Mouse (Mus musculus): Measurements from ENCODE around the gene Fam104a.

Fam104a gene

DNA sequence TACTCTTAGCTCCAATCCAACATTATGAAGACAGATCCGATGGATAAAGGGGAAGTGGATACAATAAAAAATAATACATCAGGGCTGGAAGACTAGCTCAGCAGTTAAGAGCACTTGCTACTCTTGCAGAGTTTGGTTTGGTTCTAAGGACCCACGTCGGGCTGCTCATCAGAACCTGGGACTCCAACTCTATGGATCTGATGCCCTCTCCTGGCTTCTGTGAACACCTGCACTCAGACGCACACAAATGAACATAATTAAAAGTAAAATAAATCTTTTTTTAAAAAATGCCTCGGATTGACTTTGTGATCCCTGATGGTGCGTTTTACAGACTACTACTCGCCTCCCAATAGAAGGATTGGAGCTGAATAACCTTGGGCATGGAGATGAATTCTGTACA is 53.3 kb downstream of the Fam104a start:
- no peak for DNase-seq

DNA sequence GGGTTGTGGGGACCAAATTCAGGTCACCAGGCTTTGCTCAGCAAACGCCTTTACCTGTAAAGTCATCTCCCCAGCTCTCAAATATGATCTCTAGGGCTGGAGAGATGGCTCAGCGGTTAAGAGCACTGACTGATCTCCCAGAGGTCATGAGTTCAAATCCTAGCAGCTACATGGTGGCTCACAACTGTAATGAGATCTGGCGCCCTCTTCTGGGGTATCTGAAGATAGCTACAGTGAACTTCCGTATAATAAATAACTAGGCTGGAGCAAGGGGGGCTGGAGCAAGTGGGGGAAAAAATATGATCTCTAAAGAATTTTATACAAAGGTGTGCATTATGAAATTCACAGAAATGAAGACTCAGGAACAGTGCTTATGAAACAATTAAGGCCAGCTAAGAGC is 56.2 kb downstream of the Fam104a start:
- no peak for DNase-seq

DNA sequence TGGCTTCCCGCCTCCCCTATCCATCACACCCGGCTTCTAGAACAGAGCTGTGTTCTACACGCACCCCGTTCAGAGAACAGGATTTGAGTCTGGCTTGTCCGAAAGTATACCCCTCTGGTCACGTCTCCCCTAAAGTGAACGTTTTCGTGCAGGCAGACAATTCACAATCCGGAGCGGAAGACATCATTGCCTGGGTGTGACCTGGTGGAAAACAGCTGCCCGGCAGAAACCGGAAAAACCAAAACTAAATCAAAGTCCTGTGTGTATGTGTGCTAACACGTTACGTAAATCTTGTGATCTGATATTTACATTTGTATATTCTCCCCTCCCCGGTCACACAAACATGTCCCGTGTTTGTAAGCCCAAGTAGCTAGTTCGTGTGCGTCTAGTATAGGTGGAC is 58.5 kb downstream of the Fam104a start:
- DNase-seq = no peak

DNA sequence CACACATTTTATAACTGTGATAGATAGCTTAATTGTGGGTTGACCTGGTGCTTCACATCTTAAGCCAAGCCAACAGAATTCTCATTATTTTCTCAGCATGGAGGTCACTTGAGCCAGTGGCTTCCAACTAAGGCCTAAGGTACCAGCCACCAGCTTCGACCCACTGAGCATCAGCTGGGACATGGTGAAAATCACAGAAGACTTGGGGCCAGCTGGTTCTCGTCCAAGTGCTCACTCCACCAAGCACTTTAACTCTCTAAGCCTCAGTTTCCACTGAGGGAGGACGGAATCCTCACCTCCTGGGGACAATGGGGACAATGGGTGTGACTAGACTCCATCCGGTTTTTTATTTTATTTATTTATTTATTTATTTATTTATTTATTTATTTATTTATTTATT is 61.9 kb downstream of the Fam104a start:
- DNase-seq = no peak

DNA sequence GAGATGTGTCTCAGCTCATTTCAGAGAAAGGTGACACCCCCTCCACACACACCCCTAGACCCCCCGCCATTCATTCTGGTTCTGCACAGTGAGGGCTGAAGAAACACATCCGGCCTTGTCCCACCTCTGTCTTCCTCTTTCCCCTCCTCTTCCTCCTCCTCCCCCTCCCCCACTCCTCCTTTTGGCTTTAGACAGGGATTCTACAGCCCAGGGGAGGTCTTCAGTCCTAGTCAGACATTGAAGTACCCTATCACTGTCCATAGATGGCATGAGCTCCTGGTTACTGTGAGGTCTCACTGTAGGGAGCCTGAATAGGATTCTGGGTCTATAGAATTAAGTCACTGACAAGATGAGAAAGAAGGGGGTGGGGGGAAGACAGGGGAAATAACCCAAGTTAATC is 63.0 kb downstream of the Fam104a start:
- no peak for DNase-seq

DNA sequence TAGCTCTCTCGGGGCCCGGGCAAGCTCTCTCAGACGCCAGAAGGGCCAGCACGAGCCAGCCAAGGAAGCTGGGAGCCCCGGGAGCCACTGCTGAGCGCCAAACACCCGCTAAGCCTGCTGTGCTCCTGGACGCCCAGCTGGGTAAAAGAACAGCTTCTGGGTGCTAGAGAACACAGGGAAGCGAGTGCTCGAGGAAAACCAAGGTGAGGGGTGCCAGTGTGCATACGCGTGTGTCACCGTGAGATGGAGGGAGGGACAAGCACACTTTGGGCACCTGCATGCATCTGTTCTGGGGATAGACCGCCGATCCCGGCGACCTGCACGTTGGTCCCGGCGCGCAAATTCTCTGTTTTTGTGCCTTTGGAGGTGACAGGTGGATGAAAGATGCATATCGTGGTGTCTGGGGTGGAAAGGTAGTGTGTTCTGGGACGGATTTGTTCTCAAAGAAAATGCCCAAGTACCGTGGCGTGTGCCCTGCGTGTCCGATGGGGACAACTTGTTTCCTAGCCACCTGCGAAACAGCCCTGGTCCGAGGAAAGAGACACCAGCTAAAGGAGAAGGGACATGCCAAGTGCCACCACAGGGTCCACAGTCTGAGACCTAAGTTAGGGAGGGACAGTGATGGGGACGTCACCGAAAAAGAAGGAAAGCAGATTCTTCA is 64.4 kb downstream of the Fam104a start:
- no peak for DNase-seq

DNA sequence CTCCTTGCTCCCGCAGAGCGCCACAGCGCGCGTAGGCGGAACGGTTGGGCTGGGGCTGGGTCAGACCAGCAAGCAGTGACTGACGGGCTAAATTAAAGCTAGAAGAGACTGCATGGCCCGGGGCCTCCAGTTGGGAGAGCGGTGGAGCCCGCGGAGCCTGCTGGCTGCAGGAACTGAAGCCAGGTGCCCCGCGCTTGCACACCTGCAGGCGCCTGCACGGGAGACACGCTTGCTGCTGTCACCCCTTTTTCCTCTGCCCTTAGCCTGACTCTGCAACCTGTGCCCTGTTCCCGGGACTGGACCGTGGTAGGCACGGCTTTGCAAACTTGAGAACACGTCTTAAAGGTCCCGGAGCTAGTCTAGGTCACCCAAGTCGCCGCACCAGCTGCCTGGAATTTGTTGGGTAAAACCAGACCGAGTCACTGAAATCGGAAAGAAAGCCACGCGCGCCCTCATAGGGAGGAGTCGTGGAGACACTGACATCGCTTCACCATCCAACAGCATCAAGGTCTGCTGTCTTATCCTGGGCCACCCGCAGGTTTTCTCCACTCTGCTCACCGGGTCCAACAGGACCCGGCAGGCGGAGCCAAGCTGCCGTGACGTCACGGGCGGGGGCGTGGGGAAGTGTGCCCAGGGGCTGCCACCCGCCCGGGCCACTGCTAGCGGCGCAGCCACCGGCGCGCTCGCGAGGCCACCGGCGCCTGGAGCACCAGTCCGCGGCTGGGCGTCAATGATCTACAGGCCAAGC is 65.1 kb downstream of the Fam104a start, which contains the start of gene Sstr2:
Gene Sstr2 (plus strand): TSS at position 671 of the 748 bp plus-strand sequence.
- DNase-seq = peak; percentile 59 to 72

DNA sequence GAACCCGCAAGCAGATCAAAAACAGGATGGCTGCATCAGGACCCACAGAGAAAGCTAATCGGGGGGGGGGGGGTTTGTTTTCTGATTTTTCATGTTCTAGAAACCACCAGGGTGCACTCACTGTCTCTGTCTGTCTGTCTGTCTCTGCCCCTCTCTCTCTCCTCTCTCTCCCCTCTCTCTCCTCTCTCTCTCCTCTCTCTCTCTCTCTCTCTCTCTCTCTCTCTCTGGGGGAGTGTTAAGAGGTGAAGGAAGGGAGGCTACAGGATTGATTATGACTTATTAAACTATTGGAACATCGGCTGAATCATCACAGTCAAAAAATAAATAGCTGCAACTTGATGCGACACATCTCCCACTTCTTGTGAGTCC is 65.7 kb downstream of the Fam104a start:
- DNase-seq = no peak

DNA sequence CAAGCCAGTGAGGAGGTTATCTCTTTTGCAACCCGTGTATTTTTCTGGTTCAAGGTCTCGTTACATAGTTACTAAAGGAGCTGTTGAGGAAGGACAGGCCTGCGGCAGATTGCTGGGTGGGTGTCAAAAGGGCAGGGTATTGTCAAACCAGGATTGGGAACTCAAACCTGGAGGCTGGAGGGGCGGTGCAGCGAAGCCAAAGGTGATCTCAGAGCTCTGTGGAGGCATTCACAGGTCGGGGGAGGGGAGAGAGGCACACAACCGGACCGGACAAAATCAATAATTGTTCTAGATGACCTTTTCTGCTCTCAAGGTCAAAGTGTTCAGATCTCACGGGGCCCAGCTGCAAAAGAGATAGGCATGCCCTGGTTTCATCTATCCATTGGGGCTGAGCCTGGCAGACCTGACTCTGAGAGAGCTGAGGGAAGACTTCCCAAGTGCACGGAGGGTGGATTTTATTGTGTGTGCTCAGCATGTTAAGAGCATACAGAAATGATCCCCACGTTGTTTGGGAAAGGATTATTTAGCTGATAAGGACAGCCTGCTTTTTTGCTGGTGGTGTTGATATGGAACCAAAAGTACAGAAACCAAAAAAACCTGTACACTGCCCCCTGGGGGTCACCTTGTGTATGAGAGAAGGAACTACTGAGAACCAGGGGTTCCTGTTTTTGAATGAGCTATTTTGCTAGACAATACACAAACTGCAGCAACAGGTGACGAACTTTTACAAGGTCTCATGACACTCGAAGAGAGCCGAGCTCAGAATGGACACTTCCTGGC is 66.6 kb downstream of the Fam104a start:
- DNase-seq = peak; percentile 41 to 68

DNA sequence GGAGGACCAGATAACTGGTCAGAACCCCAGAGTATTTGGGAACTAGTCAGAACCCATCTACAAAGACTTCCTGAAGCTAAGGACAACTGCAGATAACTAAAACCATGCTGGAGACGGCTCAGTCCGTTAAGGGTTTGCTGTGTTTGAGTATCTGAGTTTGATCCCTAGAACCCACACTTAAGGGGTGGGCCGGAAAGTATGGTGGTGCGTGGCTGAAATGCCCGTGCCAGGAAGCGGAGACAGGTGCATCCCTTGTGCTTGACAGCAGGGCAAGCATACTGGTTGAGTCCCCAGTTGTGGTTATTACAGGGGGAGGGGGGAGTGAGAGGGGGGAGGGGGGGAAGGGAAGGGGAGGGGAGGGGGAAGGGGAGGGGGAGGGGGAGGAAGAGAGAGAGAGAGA is 69.5 kb downstream of the Fam104a start:
- no peak for DNase-seq

DNA sequence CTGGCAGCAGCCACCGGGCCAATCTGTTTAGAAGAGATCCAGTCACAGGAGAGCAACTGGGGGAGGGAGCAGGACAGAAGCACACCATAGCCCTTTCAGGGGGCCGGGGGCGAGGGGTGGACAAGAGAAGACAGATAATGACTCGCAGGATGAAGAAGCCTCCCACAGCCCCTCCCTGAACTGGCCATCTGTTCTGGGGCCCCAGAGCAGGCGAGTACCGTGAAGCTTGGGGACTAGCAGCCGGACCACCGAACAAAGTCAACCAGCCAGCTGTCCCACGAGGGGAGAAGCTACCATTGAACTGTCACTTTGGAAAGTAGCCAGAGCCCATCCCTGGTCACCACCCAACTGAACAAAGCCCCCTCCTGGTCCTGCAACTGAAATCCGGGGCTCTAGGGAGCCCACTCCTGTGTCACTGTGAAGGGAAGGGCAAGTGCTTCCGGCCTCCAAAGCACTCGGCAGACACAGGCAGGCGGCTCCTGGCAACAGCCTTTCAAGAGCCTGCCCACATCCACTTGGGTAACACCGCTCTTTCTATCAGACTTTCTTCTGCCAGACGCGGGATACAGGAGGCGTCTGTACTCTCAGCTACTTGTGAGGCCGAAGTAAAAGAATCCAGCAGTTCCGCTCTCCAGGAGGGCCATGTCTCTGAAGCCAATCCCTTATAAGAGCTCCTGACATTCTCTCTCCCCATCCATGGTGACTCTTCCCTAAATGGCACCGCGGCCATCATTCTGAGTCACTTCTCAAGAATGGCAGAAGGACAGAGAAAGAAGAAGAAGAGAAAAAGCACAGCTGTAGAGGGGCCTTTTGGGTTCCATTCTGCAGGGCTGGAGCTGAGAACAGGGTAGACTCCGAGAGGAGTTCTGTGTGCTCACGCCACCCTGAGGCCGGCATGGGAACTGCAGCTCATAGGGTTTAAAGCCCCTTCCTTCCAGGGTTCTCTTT is 72.0 kb downstream of the Fam104a start:
- peak; percentile 53 to 69 for DNase-seq

All from lung, adult 18-20 months (tissue).